Mouse (Mus musculus) liver, embryonic 16.5 days (tissue): Measurements from ENCODE around the gene Tgfbi. TPM values are rescaled to one million over a fixed set of nuclear protein-coding genes. Genes with fewer than 3 reads are reported as not detected.
A peak's percentile ranks its signal among the peaks of the same experiment; 100 is the strongest.

Source experiments
- ATAC-seq: fragments of 200-750 bp; cut with Nextera tagmentation; 2 replicates; pipeline ENCODE4 v1.8.0; 2017; ENCODE audit warnings: low read depth, mild to moderate bottlenecking, moderate number of reproducible peaks, moderate library complexity
- H3K27ac ChIP-seq: fragments of 300-500 bp; sonication (generic); 2 replicates; pipeline ENCODE4 v1.5.1; 2014; ENCODE audit warnings: mild to moderate bottlenecking, low read length
- H3K27me3 ChIP-seq: fragments of 300-500 bp; sonication (generic); 2 replicates; pipeline ENCODE4 v1.6.1; 2014; ENCODE audit warnings: low read depth, low read length, mixed read lengths; ENCODE audit not compliant: control insufficient read depth, insufficient read depth
- H3K36me3 ChIP-seq: fragments of 300-500 bp; sonication (generic); 2 replicates; pipeline ENCODE4 v1.6.1; 2014; ENCODE audit warnings: mild to moderate bottlenecking; ENCODE audit not compliant: control insufficient read depth, insufficient read depth
- H3K4me1 ChIP-seq: fragments of 300-500 bp; sonication (generic); 2 replicates; pipeline ENCODE4 v1.6.1; 2014; ENCODE audit warnings: low read depth, low read length, mixed read lengths; ENCODE audit not compliant: control insufficient read depth
- H3K4me2 ChIP-seq: fragments of 300-500 bp; sonication (generic); 2 replicates; pipeline ENCODE4 v1.6.1; 2014; ENCODE audit warnings: low read depth, low read length, mixed read lengths
- H3K4me3 ChIP-seq: fragments of 300-500 bp; sonication (generic); 2 replicates; pipeline ENCODE4 v1.5.1; 2014; ENCODE audit warnings: low read depth, mild to moderate bottlenecking, low read length
- H3K9ac ChIP-seq: fragments of 300-500 bp; sonication (generic); 2 replicates; pipeline ENCODE4 v1.6.1; 2014; ENCODE audit warnings: low read depth, low read length
- H3K9me3 ChIP-seq: fragments of 300-500 bp; sonication (generic); replicated peaks from 2 replicates; pipeline ENCODE4 v1.6.1; 2016; ENCODE audit warnings: low read length; ENCODE audit not compliant: control insufficient read depth
- WGBS: fragments of 180-500 bp; shearing (Covaris S2); extraction: QIAGEN DNeasy Blood & Tissue Kit; methylation state at CpG from one replicate; pipeline ENCODE4 v1.1.7; 2014; ENCODE audit not compliant: insufficient replicate concordance; 5-methylcytosine and 5-hydroxymethylcytosine counted together
- polyA plus RNA-seq: library from polyadenylated mRNA; unstranded; fragments of >200 nt; fragmentation: Nextera tagmentation; extraction: Ambion mirVana; gene quantifications from 2 replicates; pipeline ENCODE4 v1.2.1, GENCODE M21; 2015

Tgfbi gene
- polyA plus RNA-seq, 1 experiment from 2014 or later: 10.9 TPM

- 66% methylated on average over 5 of the region's 5 CpGs for WGBS
- no peaks in the 10 kb centered on the region for H3K36me3 ChIP-seq
- H3K9ac ChIP-seq: no peak overlapping the region
- H3K27ac ChIP-seq: no peak overlapping the region
- H3K4me3 ChIP-seq: no peak overlapping the region
- no peaks in the 10 kb centered on the region for H3K9me3 ChIP-seq
- H3K4me1 ChIP-seq: peaks cover 3% of the 10 kb centered on the region
- H3K27me3 ChIP-seq: no peaks in the 10 kb centered on the region
- ATAC-seq: no peak
- H3K4me2 ChIP-seq: no peak overlapping the region
These were observed 28.9 kb upstream of the Tgfbi start for GRCm38 (mm10) chr13:56580450-56580849.

GRCm38 (mm10) chr13:56581512-56581911 lies 27.8 kb upstream of the Tgfbi start:
- Histone ChIP-seq H3K27ac (no peak overlapping the region), H3K4me3 (no peak overlapping the region), H3K36me3 (no peaks in the 10 kb centered on the region), H3K4me1 (peaks cover 3% of the 10 kb centered on the region), H3K4me2 (no peak overlapping the region), H3K9me3 (no peaks in the 10 kb centered on the region), H3K9ac (no peak overlapping the region), H3K27me3 (no peaks in the 10 kb centered on the region)
- WGBS: 55% methylated on average over 3 of the region's 3 CpGs
- no peak for ATAC-seq

- 7% methylated on average over 6 of the region's 6 CpGs for WGBS
- H3K9ac ChIP-seq: no peak overlapping the region
- H3K36me3 ChIP-seq: no peaks in the 10 kb centered on the region
- no peak overlapping the region for H3K4me3 ChIP-seq
- H3K27ac ChIP-seq: no peak overlapping the region
- H3K4me2 ChIP-seq: no peak overlapping the region
- ATAC-seq: peak; percentile 50
- no peaks in the 10 kb centered on the region for H3K9me3 ChIP-seq
- H3K4me1 ChIP-seq: peaks cover 3% of the 10 kb centered on the region
- no peaks in the 10 kb centered on the region for H3K27me3 ChIP-seq
These were observed 27.3 kb upstream of the Tgfbi start for GRCm38 (mm10) chr13:56581961-56582434.

GRCm38 (mm10) chr13:56582720-56583119 lies 26.6 kb upstream of the Tgfbi start:
- WGBS: 50% methylated on average over 3 of the region's 3 CpGs
- no peak for ATAC-seq
- H3K4me3 ChIP-seq: no peak overlapping the region
- H3K27ac ChIP-seq: no peak overlapping the region
- no peaks in the 10 kb centered on the region for H3K27me3 ChIP-seq
- no peaks in the 10 kb centered on the region for H3K9me3 ChIP-seq
- no peaks in the 10 kb centered on the region for H3K36me3 ChIP-seq
- H3K4me1 ChIP-seq: peaks cover 3% of the 10 kb centered on the region
- no peak overlapping the region for H3K4me2 ChIP-seq
- H3K9ac ChIP-seq: no peak overlapping the region

GRCm38 (mm10) chr13:56586046-56586445 lies 23.3 kb upstream of the Tgfbi start:
- no peaks in the 10 kb centered on the region for H3K36me3 ChIP-seq
- no peak overlapping the region for H3K4me3 ChIP-seq
- H3K27me3 ChIP-seq: no peaks in the 10 kb centered on the region
- WGBS: 49% methylated on average over 3 of the region's 3 CpGs
- H3K4me2 ChIP-seq: no peak overlapping the region
- ATAC-seq: no peak
- no peak overlapping the region for H3K9ac ChIP-seq
- no peaks in the 10 kb centered on the region for H3K9me3 ChIP-seq
- peaks cover 3% of the 10 kb centered on the region for H3K4me1 ChIP-seq
- no peak overlapping the region for H3K27ac ChIP-seq

- 59% methylated on average over 14 of the region's 14 CpGs for WGBS
These were observed 20.7 kb upstream of the Tgfbi start for GRCm38 (mm10) chr13:56588454-56589117.

GRCm38 (mm10) chr13:56590202-56590601 lies 19.1 kb upstream of the Tgfbi start:
- Histone ChIP-seq H3K27me3 (no peaks in the 10 kb centered on the region), H3K4me2 (no peak overlapping the region), H3K4me3 (no peak overlapping the region), H3K36me3 (no peaks in the 10 kb centered on the region), H3K9ac (no peak overlapping the region), H3K9me3 (no peaks in the 10 kb centered on the region), H3K4me1 (no peaks in the 10 kb centered on the region; the same call in 1 of the 2 replicates), H3K27ac (no peak overlapping the region)
- ATAC-seq: no peak
- WGBS: 67% methylated on average over 5 of the region's 5 CpGs

More at GRCm38 (mm10) chr13:56588454-56589117, 20.7 kb upstream of the Tgfbi start:
- no peaks in the 10 kb centered on the region for H3K36me3 ChIP-seq
- no peak overlapping the region for H3K27ac ChIP-seq
- peak; percentile 75 for ATAC-seq
- no peak overlapping the region for H3K4me2 ChIP-seq
- H3K27me3 ChIP-seq: no peaks in the 10 kb centered on the region
- no peak overlapping the region for H3K9ac ChIP-seq
- H3K4me1 ChIP-seq: no peaks in the 10 kb centered on the region; the same call in 1 of the 2 replicates
- no peaks in the 10 kb centered on the region for H3K9me3 ChIP-seq
- H3K4me3 ChIP-seq: no peak overlapping the region

- 72% methylated on average over 8 of the region's 8 CpGs for WGBS
- H3K9me3 ChIP-seq: no peaks in the 10 kb centered on the region
- no peak for ATAC-seq
- H3K4me1 ChIP-seq: no peaks in the 10 kb centered on the region; the same call in 1 of the 2 replicates
- no peaks in the 10 kb centered on the region for H3K36me3 ChIP-seq
- H3K9ac ChIP-seq: no peak overlapping the region
- no peaks in the 10 kb centered on the region for H3K27me3 ChIP-seq
- H3K27ac ChIP-seq: no peak overlapping the region
- no peak overlapping the region for H3K4me2 ChIP-seq
- no peak overlapping the region for H3K4me3 ChIP-seq
These were observed 18.1 kb upstream of the Tgfbi start for GRCm38 (mm10) chr13:56591191-56591590.

GRCm38 (mm10) chr13:56591939-56592338 lies 17.4 kb upstream of the Tgfbi start:
- Histone ChIP-seq H3K9me3 (no peaks in the 10 kb centered on the region), H3K27ac (no peak overlapping the region), H3K4me3 (no peak overlapping the region), H3K9ac (no peak overlapping the region), H3K36me3 (no peaks in the 10 kb centered on the region), H3K4me1 (no peaks in the 10 kb centered on the region; the same call in 1 of the 2 replicates), H3K4me2 (no peak overlapping the region), H3K27me3 (no peaks in the 10 kb centered on the region)
- 18% methylated on average over 2 of the region's 2 CpGs for WGBS
- ATAC-seq: no peak
